Mouse (Mus musculus) hindbrain, embryonic 14.5 days (tissue): ENCODE measurements around the gene 9930104L06Rik. TPM values are rescaled to one million over a fixed set of nuclear protein-coding genes. Genes with fewer than 3 reads are reported as not detected.
A peak's percentile ranks its signal among the peaks of the same experiment; 100 is the strongest.

Experiments
- ATAC-seq: fragments of 200-750 bp; cut with Nextera tagmentation; 2 replicates; pipeline ENCODE4 v1.8.0; 2017; ENCODE audit warnings: moderate number of reproducible peaks, mild to moderate bottlenecking, moderate TSS enrichment, moderate library complexity; ENCODE audit not compliant: low FRiP score
- DNase-seq: peaks from one replicate; pipeline ENCODE4 v3.0.0-alpha.2; 2015; ENCODE audit warnings: low spot score
- H3K27ac ChIP-seq: fragments of 300-500 bp; sonication (generic); 2 replicates; pipeline ENCODE4 v1.5.1; 2014; ENCODE audit warnings: mild to moderate bottlenecking, moderate library complexity
- H3K27me3 ChIP-seq: fragments of 300-500 bp; sonication (generic); 2 replicates; pipeline ENCODE4 v1.6.1; 2014; ENCODE audit warnings: mild to moderate bottlenecking, low read length, mixed read lengths; ENCODE audit not compliant: control insufficient read depth, insufficient read depth
- H3K36me3 ChIP-seq: fragments of 300-500 bp; sonication (generic); replicated peaks from 2 replicates; pipeline ENCODE4 v1.6.1; 2014; ENCODE audit not compliant: control insufficient read depth, insufficient read depth
- H3K4me1 ChIP-seq: fragments of 300-500 bp; sonication (generic); replicated peaks from 2 replicates; pipeline ENCODE4 v1.6.1; 2014; ENCODE audit warnings: antibody characterized with exemption, low read length, mixed read lengths; ENCODE audit not compliant: control insufficient read depth, insufficient read depth
- H3K4me2 ChIP-seq: fragments of 300-500 bp; sonication (generic); replicated peaks from 2 replicates; pipeline ENCODE4 v1.6.1; 2014; ENCODE audit warnings: mild to moderate bottlenecking, moderate library complexity
- H3K4me3 ChIP-seq: fragments of 300-500 bp; sonication (generic); replicated peaks from 2 replicates; pipeline ENCODE4 v1.5.1; 2014; ENCODE audit warnings: mild to moderate bottlenecking, low read length
- H3K9ac ChIP-seq: fragments of 300-500 bp; sonication (generic); 2 replicates; pipeline ENCODE4 v1.6.1; 2014
- H3K9me3 ChIP-seq: fragments of 300-500 bp; sonication (generic); 2 replicates; pipeline ENCODE4 v1.6.1; 2016; ENCODE audit warnings: low read length; ENCODE audit not compliant: control insufficient read depth
- WGBS: fragments of 180-500 bp; shearing (Covaris S2); extraction: QIAGEN DNeasy Blood & Tissue Kit; methylation state at CpG from one replicate; pipeline ENCODE4 v1.1.7; 2014; 5-methylcytosine and 5-hydroxymethylcytosine counted together
- polyA plus RNA-seq: library from polyadenylated mRNA; unstranded; fragments of >200 nt; fragmentation: Nextera tagmentation; extraction: Ambion mirVana; gene quantifications from 2 replicates; pipeline ENCODE4 v1.2.1, GENCODE M21; 2014

Gene 9930104L06Rik
- 4.1 and 5.2 TPM in 2 replicates for polyA plus RNA-seq

DNA sequence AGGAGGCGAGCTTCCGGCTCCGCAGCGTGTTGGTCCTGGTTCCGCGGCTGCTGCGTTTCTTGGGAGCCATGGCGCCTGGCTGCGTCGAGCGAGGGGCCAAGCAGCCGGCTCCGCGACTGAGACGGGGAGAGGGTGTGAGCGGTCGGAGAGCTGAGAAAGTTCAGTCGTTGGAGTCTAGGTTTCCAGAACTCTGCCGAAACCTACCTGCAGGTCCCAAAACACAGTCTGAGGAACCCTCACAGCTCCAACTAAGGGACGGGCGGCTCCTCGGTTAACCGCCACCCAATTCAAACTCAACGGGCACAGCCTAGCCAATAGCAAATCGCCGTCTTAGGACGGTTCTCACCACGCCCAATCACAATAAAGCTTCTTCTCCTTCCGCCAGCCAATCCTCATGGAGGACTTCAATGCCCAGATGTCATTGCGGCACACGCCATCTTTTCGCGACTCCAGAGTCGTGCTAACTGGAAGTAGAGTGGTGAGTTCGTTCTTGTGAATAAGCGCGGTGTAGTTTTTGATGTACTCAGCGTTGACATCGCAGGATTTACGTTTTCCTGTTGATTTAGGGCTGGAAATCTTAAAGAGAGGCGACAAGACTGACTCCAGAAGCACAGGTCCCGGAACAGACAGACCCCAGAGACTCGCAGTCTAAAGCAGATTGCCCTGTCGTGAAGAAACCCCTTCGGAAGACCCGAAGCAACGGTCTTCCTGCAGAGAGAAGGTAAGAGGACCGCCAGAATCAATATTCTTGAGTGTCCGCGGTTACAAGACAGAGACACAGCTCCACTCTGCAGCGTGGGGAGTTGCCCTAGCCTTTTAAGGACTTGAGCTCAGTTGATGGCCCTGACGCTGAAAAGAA, at the start of gene 9930104L06Rik:
Gene 9930104L06Rik (plus strand): TSS at position 436 of the 859 bp plus-strand sequence.
- ATAC-seq, result peak; percentile 99
- Histone ChIP-seq H3K36me3 (peaks cover 20% of the 10 kb centered on the region), H3K4me3 (peak within 1 kb of the TSS; percentile 43), H3K9ac (peak within 1 kb of the TSS; percentile 72), H3K4me1 (peaks cover 16% of the 10 kb centered on the region), H3K27ac (no peak within 1 kb of the TSS), H3K27me3 (no peaks in the 10 kb centered on the region), H3K4me2 (peak within 1 kb of the TSS; percentile 90), H3K9me3 (no peaks in the 10 kb centered on the region)
- under 1% methylated on average over 52 of the region's 52 CpGs for WGBS
- DNase-seq, result peak; percentile 98

DNA sequence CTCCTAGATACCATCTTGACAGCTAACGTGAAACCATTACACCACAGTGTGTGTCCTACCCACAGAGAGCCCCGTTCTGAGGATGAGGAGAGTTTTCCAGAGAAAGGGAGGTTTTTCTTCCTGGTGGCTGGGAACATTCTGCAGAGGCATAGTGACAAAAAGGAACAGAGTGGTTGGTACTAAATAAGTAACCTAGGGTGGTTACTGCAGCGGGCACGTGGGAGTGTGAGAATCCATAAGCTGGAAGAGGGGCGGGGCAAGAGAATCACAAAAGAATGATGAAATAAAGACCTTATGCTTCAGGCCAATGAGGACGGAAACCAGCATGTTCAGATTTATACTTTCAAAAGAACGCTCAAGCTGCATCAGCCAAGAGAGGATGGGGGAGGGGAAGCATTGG, 48.1 kb upstream of the 9930104L06Rik start:
- WGBS, result 56% methylated on average over 7 of the region's 7 CpGs
- no peak for ATAC-seq

DNA sequence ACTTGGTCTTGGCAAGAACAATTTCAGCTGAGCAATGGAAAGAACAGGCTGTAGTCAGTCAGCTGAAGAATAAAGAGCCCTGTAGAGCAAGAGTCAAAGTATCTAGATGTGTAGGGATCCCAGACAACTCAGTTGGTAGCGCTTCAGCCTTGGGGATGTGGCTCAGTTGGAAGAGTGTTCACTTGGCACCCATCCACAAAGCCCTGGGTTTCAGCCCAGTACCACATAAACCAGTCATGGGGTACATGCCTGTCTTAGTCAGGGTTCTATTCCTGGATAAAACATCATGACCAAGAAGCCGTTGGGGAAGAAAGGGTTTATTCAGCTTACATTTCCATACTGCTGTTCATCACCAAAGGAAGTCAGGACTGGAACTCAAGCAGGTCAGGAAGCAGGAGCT, 46.9 kb upstream of the 9930104L06Rik start:
- Histone ChIP-seq H3K27me3 (peaks cover 30% of the 10 kb centered on the region), H3K36me3 (no peaks in the 10 kb centered on the region), H3K27ac (no peak overlapping the region), H3K9me3 (no peaks in the 10 kb centered on the region), H3K4me2 (no peak overlapping the region), H3K4me3 (no peak overlapping the region), H3K9ac (no peak overlapping the region), H3K4me1 (peaks cover 14% of the 10 kb centered on the region)
- ATAC-seq (no peak), DNase-seq (no peak)
- WGBS, result 84% methylated on average over 2 of the region's 2 CpGs

More for the DNA sequence above, 48.1 kb upstream of the 9930104L06Rik start:
- no peak overlapping the region for H3K4me3 ChIP-seq
- no peak overlapping the region for H3K4me2 ChIP-seq
- DNase-seq, result no peak
- H3K9ac ChIP-seq, result no peak overlapping the region
- H3K36me3 ChIP-seq, result no peaks in the 10 kb centered on the region
- H3K27me3 ChIP-seq, result peaks cover 25% of the 10 kb centered on the region
- H3K4me1 ChIP-seq, result peaks cover 2% of the 10 kb centered on the region; the same call in 1 of the 2 replicates
- no peaks in the 10 kb centered on the region for H3K9me3 ChIP-seq
- H3K27ac ChIP-seq, result no peak overlapping the region

DNA sequence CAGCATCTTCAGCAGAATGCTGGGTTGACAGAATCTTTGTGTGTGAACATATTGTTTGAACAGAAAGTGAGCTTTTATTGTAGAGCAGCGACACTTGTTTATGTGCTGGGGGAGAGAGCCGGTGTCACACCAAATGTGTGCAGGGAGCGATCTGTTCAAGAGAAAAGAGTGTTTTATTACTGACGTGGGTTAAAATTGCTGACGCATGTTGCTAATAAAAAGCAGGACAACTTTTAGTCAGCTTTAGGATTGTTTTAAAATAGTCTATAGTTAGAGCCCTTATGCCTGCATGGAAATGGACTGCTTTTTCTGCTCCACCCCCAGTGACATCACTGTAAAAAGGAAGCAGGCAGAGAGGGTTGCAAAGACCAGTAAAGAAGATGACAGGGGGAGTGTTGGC, 46.0 kb upstream of the 9930104L06Rik start:
- no peak overlapping the region for H3K27ac ChIP-seq
- DNase-seq (no peak), ATAC-seq (no peak)
- no peak overlapping the region for H3K4me3 ChIP-seq
- no peaks in the 10 kb centered on the region for H3K9me3 ChIP-seq
- H3K9ac ChIP-seq, result no peak overlapping the region
- H3K4me1 ChIP-seq, result peaks cover 14% of the 10 kb centered on the region
- no peak overlapping the region for H3K4me2 ChIP-seq
- 78% methylated on average over 5 of the region's 5 CpGs for WGBS
- H3K36me3 ChIP-seq, result no peaks in the 10 kb centered on the region
- H3K27me3 ChIP-seq, result peaks cover 38% of the 10 kb centered on the region

DNA sequence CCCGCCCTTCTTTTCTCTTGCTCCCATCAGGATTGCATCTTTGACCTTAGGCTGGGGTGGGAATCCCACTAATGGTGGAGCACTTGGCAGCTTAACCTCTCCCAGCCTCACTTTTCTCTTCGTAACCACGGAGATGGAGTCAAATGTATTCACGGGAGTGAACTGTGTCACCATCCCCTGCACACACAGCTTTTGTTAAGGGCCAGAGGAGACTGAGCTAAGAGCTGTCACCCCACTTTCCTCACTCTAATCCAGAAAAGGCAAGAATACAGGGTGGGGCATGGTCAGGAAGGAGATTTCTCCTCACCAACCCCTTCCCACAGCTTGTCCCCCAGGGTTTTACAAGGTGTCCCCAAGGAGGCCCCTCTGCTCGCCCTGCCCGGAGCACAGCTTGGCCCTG, 43.1 kb upstream of the 9930104L06Rik start:
- peak overlapping the region; percentile 70; the same call in 1 of the 2 replicates for H3K9ac ChIP-seq
- peaks cover 43% of the 10 kb centered on the region for H3K27me3 ChIP-seq
- no peak overlapping the region for H3K27ac ChIP-seq
- peak overlapping the region; percentile 46 for H3K4me3 ChIP-seq
- H3K36me3 ChIP-seq, result no peaks in the 10 kb centered on the region
- WGBS, result 27% methylated on average over 6 of the region's 6 CpGs
- ATAC-seq (peak; percentile 2; the same call in 1 of the 2 replicates), DNase-seq (no peak)
- H3K4me1 ChIP-seq, result peaks cover 14% of the 10 kb centered on the region
- H3K4me2 ChIP-seq, result peak overlapping the region; percentile 72
- H3K9me3 ChIP-seq, result no peaks in the 10 kb centered on the region

DNA sequence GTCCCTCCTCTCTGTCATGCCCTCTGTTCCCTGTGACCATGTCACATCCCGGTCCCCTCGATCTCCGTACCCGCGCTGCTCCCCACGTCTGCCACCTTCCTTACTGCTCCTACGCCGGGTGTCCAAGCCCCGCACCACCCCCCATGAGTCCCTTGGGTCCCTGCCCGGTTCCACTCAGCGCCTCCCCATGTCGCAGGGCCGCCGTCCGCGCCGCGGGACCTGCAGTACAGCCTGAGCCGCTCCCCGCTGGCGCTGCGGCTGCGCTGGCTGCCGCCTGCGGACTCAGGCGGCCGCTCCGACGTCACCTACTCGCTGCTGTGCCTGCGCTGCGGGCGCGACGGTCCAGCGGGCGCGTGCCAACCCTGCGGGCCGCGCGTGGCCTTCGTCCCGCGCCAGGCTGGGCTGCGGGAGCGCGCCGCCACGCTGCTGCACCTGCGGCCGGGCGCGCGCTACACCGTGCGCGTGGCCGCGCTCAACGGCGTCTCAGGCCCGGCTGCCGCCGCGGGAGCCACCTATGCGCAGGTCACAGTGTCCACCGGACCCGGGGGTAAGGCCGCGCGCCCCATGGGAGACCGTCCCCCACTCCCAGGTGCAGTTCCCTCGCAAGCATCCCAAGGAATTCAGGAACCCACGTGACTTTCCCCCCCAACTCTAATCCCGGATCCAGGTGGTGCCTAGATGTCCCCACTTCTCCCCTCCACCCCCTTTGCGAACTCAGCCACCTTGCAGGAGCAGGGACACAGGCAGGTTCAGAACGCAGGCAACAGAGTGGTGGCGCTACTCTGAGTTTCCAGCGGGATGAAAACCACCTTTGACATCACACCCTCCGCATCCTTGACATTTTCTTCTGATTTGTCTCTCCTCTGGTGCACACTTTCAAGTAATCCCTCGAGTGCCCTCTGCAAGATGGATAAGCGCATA, 42.1 kb upstream of the 9930104L06Rik start:
- Histone ChIP-seq H3K36me3 (no peaks in the 10 kb centered on the region), H3K27me3 (peaks cover 40% of the 10 kb centered on the region), H3K9me3 (no peaks in the 10 kb centered on the region), H3K4me2 (peak overlapping the region; percentile 72), H3K9ac (peak overlapping the region; percentile 70), H3K27ac (peak overlapping the region; percentile 59), H3K4me3 (peak overlapping the region; percentile 46), H3K4me1 (peaks cover 14% of the 10 kb centered on the region)
- ATAC-seq, result peak; percentile 67
- DNase-seq, result peak; percentile 68
- WGBS, result 2% methylated on average over 81 of the region's 83 CpGs

DNA sequence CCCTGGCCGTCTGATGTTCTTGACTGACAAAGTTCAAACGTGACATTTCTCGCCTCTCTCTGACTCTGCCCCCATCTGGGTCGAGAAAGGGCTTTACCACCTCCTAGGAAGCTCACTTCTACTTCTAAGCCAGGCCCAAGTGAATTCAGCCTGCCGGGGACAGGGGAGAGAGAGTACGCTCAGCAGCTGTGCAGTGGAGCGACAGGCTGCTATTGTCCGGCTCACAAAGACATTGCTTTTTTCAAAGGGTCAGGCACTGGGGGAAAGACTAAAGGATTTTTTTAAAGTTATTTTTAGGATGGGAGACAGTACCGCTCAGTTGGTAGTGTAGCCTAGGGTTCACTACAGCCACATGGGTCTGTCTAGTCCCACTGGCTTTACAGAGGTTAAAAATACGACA, 38.4 kb upstream of the 9930104L06Rik start:
- Histone ChIP-seq H3K27ac (no peak overlapping the region), H3K4me1 (peaks cover 17% of the 10 kb centered on the region), H3K4me3 (no peak overlapping the region), H3K9ac (no peak overlapping the region), H3K27me3 (peaks cover 35% of the 10 kb centered on the region), H3K36me3 (no peaks in the 10 kb centered on the region), H3K9me3 (no peaks in the 10 kb centered on the region), H3K4me2 (no peak overlapping the region)
- DNase-seq (no peak), ATAC-seq (no peak)
- WGBS, result 17% methylated on average over 10 of the region's 10 CpGs

DNA sequence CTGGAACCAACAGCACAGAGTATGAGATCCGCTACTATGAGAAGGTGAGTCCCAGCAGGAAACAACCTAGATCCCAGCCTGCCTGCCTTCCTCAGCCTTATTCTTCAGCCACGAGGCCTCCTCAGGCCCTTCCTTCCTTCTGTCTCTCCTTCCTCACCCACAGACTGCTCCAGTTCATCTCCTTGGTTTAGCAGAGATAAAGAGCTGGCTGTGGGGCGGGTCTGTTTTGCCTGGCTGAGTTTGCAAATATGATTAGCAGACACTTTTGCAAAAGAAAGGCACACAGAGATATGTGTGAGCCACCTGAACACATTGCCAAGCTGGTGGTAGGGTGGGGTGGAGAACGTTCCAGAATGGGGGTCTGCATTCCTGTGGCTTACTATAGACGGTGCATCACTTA, 36.9 kb upstream of the 9930104L06Rik start:
- no peak for ATAC-seq
- H3K9ac ChIP-seq, result no peak overlapping the region

DNA sequence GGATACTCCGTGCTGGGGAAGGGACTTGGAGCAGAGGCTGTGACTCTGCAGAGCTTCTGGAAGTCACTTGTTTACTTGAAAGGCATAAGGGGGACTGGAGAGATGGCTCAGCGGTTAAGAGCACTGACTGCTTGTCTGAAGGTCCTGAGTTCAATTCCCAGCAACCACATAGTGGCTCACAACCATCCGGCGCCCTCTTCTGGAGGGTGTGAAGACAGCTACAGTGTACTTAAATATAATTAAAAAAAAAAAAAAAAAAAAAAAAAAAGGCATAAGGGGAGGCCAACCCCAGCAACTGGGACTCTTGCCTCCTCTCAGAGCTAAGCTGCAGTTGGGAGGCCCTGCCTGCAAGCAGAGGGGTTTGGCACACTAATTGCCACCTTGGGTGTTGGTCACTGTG, 31.4 kb upstream of the 9930104L06Rik start:
- Histone ChIP-seq H3K4me1 (peaks cover 19% of the 10 kb centered on the region; the same call in 1 of the 2 replicates), H3K4me3 (no peak overlapping the region), H3K36me3 (no peaks in the 10 kb centered on the region), H3K27ac (no peak overlapping the region), H3K9ac (no peak overlapping the region), H3K9me3 (no peaks in the 10 kb centered on the region), H3K4me2 (no peak overlapping the region), H3K27me3 (no peaks in the 10 kb centered on the region)
- no peak for ATAC-seq
- WGBS, result 74% methylated on average over 4 of the region's 4 CpGs
- DNase-seq, result no peak

More for the DNA sequence above, 36.9 kb upstream of the 9930104L06Rik start:
- Histone ChIP-seq H3K9me3 (no peaks in the 10 kb centered on the region), H3K27me3 (peaks cover 23% of the 10 kb centered on the region), H3K4me3 (no peak overlapping the region), H3K4me2 (no peak overlapping the region), H3K27ac (no peak overlapping the region), H3K36me3 (no peaks in the 10 kb centered on the region), H3K4me1 (peaks cover 3% of the 10 kb centered on the region)
- no peak for DNase-seq
- WGBS, result 60% methylated on average over 5 of the region's 5 CpGs
